Mouse (Mus musculus) left cerebral cortex, adult 2 months (tissue): ENCODE data around the gene Deup1. TPM values are rescaled to one million over a fixed set of nuclear protein-coding genes. Genes with fewer than 3 reads are reported as not detected.
A peak's percentile ranks its signal among the peaks of the same experiment; 100 is the strongest.

Experiments used
- DNase-seq, 2 experiments: peaks; one replicate each; pipeline ENCODE4 v3.0.0; 2021 to 2022; ENCODE audit warnings: low spot score in 2 of 2, mixed read lengths in 1 of 2; ENCODE audit errors: extremely low spot score in 1 of 2
- H3K27ac ChIP-seq: fragments of 200-600 bp; 2 replicates; pipeline ENCODE4 v1.8.1; 2022
- H3K4me3 ChIP-seq: fragments of 200-600 bp; 2 replicates; pipeline ENCODE4 v1.8.1; 2022
- CTCF ChIP-seq: fragments of 200-600 bp; IDR thresholded peaks from 2 replicates; pipeline ENCODE4 v1.8.1; 2022; ENCODE audit warnings: antibody characterized with exemption, mild to moderate bottlenecking, moderate library complexity
- intact Hi-C: fragments of 180-260 bp; cut with DNase I; formaldehyde crosslinking; loops from one replicate; pipeline ENCODE4 v1.15.1; 2025
- long read RNA-seq, 2 experiments: library from polyadenylated mRNA; stranded (forward); transcript quantifications; one replicate each; pipeline ENCODE4 v2.0.0; 2021; ENCODE audit warnings: borderline mapping rate in 2 of 2
- total RNA-seq, 2 experiments: library from RNA; stranded (reverse); gene quantifications; 2 replicates each; pipeline ENCODE4 v1.2.3; 2021

Gene Deup1
- total RNA-seq: under 1 TPM; 0.35 to 0.45 TPM
- long read RNA-seq, experiment 1: 0 reads
- long read RNA-seq, experiment 2, partial matches to known transcripts: 0 of 1 reads
- long read RNA-seq, experiment 2, other reads (novel, unspliced or antisense): 1 of 1 reads

- DNase-seq: peak; percentile 34 to 46
- peak within 1 kb of the TSS; percentile 22 for H3K4me3 ChIP-seq
- H3K27ac ChIP-seq: no peak within 1 kb of the TSS
- no peak for TF ChIP-seq CTCF
- intact Hi-C loops: no loop called here
Measured at GRCm38 (mm10) chr9:15627785-15628287, at the start of gene Deup1. Gene Deup1 (minus strand): TSS chr9:15627933.

DNA sequence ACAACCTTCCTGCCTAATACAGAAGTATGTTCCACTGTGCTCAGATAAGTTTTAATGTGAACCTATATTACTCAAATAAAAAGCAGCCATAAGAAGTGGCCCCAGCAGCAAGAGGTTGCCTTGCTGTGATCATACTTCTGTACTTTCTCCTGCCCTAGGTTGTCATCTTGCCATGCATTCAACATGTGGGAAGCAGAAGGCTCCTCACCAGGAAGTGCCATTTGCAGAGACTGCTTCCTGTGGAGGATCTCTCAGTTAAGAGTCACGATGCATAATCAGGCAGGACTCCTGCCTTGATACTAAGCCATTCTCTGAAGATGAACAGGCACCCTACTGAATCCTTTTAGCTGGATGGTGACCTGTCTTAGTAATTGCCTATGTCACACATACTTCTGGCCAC lies 44.5 kb upstream of the Deup1 start:
- intact Hi-C loops: no loop called here
- DNase-seq: no peak
- Histone ChIP-seq H3K27ac (no peak overlapping the region), H3K4me3 (no peak overlapping the region)
- no peak for TF ChIP-seq CTCF

DNA sequence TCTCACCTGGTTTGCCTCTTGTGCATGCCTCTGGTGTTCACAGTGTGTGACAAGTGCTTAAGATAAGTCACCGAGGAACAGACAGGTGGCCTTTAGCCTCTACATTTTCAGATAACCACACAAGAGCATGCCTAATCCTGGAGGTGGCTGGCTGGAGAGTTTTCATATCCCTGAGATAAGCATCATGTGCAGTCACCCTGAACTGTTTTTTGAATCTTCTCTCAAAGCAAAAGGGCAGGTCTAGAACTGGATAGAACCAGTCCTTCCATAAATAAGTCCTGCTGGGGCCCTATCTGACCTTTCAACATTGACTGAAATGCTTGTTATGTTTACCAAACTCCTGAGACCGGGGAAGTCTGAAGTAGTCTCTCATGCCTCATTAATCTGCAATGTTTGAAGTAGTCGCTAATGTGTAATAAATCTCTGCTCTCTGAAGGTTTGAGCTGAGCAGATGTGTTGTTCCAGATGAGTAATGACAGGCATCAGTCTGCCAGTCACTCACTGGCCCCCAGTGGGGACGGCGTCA lies 42.3 kb upstream of the Deup1 start:
- no peak for DNase-seq
- Histone ChIP-seq H3K27ac (no peak overlapping the region), H3K4me3 (no peak overlapping the region)
- no peak for TF ChIP-seq CTCF
- intact Hi-C loops: no loop called here

DNA sequence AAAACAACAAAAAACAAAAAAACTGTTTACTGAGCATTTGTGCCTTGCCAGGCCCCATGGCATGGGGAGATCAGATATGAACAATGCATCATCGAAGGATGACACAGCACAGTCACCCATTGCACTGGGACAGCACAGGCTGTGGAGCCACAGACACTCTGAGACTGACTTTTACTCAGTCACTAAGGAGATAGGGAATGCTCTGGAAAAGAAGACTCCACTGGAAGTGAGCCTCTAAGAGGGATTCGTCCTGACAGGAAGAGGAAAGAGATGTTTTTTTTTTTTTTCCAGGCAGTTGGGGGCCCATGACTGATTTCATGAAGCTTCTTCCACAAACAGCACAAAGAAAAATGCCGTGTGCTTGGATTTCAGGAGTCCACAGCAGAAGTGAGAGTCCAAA lies 41.7 kb upstream of the Deup1 start:
- no peak overlapping the region for H3K4me3 ChIP-seq
- TF ChIP-seq CTCF: no peak
- H3K27ac ChIP-seq: no peak overlapping the region
- intact Hi-C loops: no loop called here
- DNase-seq: no peak

- Histone ChIP-seq H3K4me3 (no peak overlapping the region), H3K27ac (no peak overlapping the region)
- intact Hi-C loops: no loop called here
- no peak for TF ChIP-seq CTCF
- DNase-seq: no peak
Measured at GRCm38 (mm10) chr9:15664606-15665005, 36.9 kb upstream of the Deup1 start.

- intact Hi-C loops: no loop called here
- no peak overlapping the region for H3K27ac ChIP-seq
Measured at GRCm38 (mm10) chr9:15659069-15659468, 31.3 kb upstream of the Deup1 start.

GRCm38 (mm10) chr9:15658236-15658785 lies 30.6 kb upstream of the Deup1 start:
- intact Hi-C loops: no loop called here
- Histone ChIP-seq H3K27ac (no peak overlapping the region), H3K4me3 (no peak overlapping the region)
- no peak for TF ChIP-seq CTCF
- no peak for DNase-seq

More at GRCm38 (mm10) chr9:15659069-15659468, 31.3 kb upstream of the Deup1 start:
- no peak for DNase-seq
- H3K4me3 ChIP-seq: no peak overlapping the region
- TF ChIP-seq CTCF: no peak

DNA sequence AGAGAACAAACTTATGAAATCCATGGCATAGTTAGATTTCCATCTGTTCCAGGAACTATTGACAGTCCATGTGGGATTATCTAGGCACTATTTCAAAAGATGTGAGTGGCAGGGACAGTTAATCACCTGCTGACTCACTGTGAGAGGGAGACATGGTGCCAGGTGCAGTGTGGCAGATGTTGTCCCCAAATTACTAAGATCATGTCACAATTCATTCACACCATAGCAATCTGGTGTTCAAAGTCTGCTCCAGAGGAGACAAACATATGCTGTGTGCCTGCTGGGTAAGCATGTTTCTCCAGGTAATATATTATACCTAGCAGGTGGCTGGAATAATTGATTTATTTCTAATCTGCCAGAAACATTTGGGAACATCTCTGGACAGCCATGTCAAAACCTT lies 25.3 kb upstream of the Deup1 start:
- Histone ChIP-seq H3K27ac (no peak overlapping the region), H3K4me3 (no peak overlapping the region)
- DNase-seq: no peak
- TF ChIP-seq CTCF: no peak
- intact Hi-C loops: no loop called here

- Histone ChIP-seq H3K4me3 (no peak overlapping the region), H3K27ac (no peak overlapping the region)
- no peak for TF ChIP-seq CTCF
- no peak for DNase-seq
- intact Hi-C loops: no loop called here
Measured at GRCm38 (mm10) chr9:15649977-15650376, 22.2 kb upstream of the Deup1 start.

- Histone ChIP-seq H3K4me3 (peak overlapping the region; percentile 22), H3K27ac (no peak overlapping the region)
- TF ChIP-seq CTCF: no peak
- DNase-seq: no peak
- intact Hi-C loops: no loop called here
Measured at GRCm38 (mm10) chr9:15627384-15627783, 349 bp downstream of the Deup1 start.

GRCm38 (mm10) chr9:15624739-15625138 lies 3.0 kb downstream of the Deup1 start:
- DNase-seq: no peak
- intact Hi-C loops: no loop called here
- Histone ChIP-seq H3K4me3 (no peak overlapping the region), H3K27ac (no peak overlapping the region)
- no peak for TF ChIP-seq CTCF

GRCm38 (mm10) chr9:15619767-15620166 lies 8.0 kb downstream of the Deup1 start:
- Histone ChIP-seq H3K27ac (no peak overlapping the region), H3K4me3 (no peak overlapping the region)
- TF ChIP-seq CTCF: no peak
- DNase-seq: no peak
- intact Hi-C loops: no loop called here
